Mouse (Mus musculus) MEL (cell line): Measurements from ENCODE around the gene Nubp2. TPM values are rescaled to one million over a fixed set of nuclear protein-coding genes. Genes with fewer than 3 reads are reported as not detected.

ENCODE experiments used
- DNase-seq: peaks from one replicate; pipeline ENCODE4 v3.0.0; 2011; ENCODE audit warnings: low read depth, low spot score
- H3K27ac ChIP-seq: 2 replicates; pipeline ENCODE4 v1.5.1; 2012; ENCODE audit warnings: low read depth, mild to moderate bottlenecking, control low read depth, low read length, moderate library complexity; ENCODE audit not compliant: control insufficient read depth
- H3K27me3 ChIP-seq, 2 experiments: fragments of 150-350 bp in 1 of 2; sonication (generic) in 1 of 2; 2 replicates each; pipeline ENCODE4 v1.6.1; 2012; ENCODE audit warnings: low read length in 2 of 2, mild to moderate bottlenecking in 2 of 2, improper control_type of control experiment in 1 of 2, moderate library complexity in 1 of 2; ENCODE audit not compliant: insufficient read depth in 2 of 2, control insufficient read depth in 1 of 2
- H3K36me3 ChIP-seq, 2 experiments: 2 replicates each; pipeline ENCODE4 v1.6.1; 2012 to 2014; ENCODE audit warnings: low read length in 2 of 2, improper control_type of control experiment in 1 of 2, inconsistent platforms in 1 of 2, mild to moderate bottlenecking in 1 of 2; ENCODE audit not compliant: insufficient read depth in 2 of 2, control insufficient read depth in 1 of 2
- H3K4me1 ChIP-seq, 2 experiments: fragments of 150-350 bp in 1 of 2; sonication (generic) in 1 of 2; 2 replicates each; pipeline ENCODE4 v1.6.1; 2012; ENCODE audit warnings: low read length in 2 of 2, improper control_type of control experiment in 1 of 2, mild to moderate bottlenecking in 1 of 2; ENCODE audit not compliant: insufficient read depth in 2 of 2, control insufficient read depth in 1 of 2
- H3K4me3 ChIP-seq, 2 experiments: fragments of 150-350 bp in 1 of 2; sonication (generic) in 1 of 2; 2 replicates each; pipeline ENCODE4 v1.5.1; 2012; ENCODE audit warnings: low read depth in 2 of 2, low read length in 2 of 2, mild to moderate bottlenecking in 2 of 2, moderate library complexity in 2 of 2, control low read depth in 1 of 2, improper control_type of control experiment in 1 of 2; ENCODE audit not compliant: control insufficient read depth in 1 of 2, insufficient read depth in 1 of 2
- H3K79me2 ChIP-seq: 2 replicates; pipeline ENCODE4 v1.6.1; 2012; ENCODE audit warnings: mild to moderate bottlenecking, low read length, moderate library complexity; ENCODE audit not compliant: control insufficient read depth, poor library complexity, insufficient read depth
- H3K9ac ChIP-seq: 2 replicates; pipeline ENCODE4 v1.6.1; 2012; ENCODE audit warnings: low read depth, mild to moderate bottlenecking, control low read depth, low read length, moderate library complexity; ENCODE audit not compliant: control insufficient read depth, poor library complexity, severe bottlenecking
- H3K9me3 ChIP-seq: fragments of 150-350 bp; sonication (generic); replicated peaks from 2 replicates; pipeline ENCODE4 v1.6.1; 2012; ENCODE audit warnings: mild to moderate bottlenecking, low read length, improper control_type of control experiment, moderate library complexity; ENCODE audit not compliant: insufficient read depth
- CHD1 ChIP-seq: IDR thresholded peaks from 2 replicates; pipeline ENCODE4 v1.6.1; 2012; ENCODE audit warnings: low read depth, mild to moderate bottlenecking, inconsistent platforms, low read length, improper control_type of control experiment
- ETS1 ChIP-seq: IDR thresholded peaks from 2 replicates; pipeline ENCODE4 v1.6.1; 2012; ENCODE audit warnings: low read depth, mild to moderate bottlenecking, inconsistent platforms, low read length, improper control_type of control experiment, moderate library complexity
- GABPA ChIP-seq: IDR thresholded peaks from 2 replicates; pipeline ENCODE4 v1.6.1; 2012; ENCODE audit warnings: low read depth, mild to moderate bottlenecking, inconsistent platforms, low read length, improper control_type of control experiment, moderate library complexity
- GATA1 ChIP-seq: IDR thresholded peaks from 2 replicates; pipeline ENCODE4 v1.6.1; 2011; ENCODE audit warnings: low read depth, low read length, improper control_type of control experiment
- JUND ChIP-seq: IDR thresholded peaks from 2 replicates; pipeline ENCODE4 v1.6.1; 2011; ENCODE audit warnings: low read depth, mild to moderate bottlenecking, improper control_type of control experiment, low read length
- KAT2A ChIP-seq: conservative IDR thresholded peaks from 2 replicates; pipeline ENCODE4 v1.6.1; 2012; ENCODE audit warnings: low read depth, low read length, improper control_type of control experiment, inconsistent platforms
- MAZ ChIP-seq: IDR thresholded peaks from 2 replicates; pipeline ENCODE4 v1.6.1; 2012; ENCODE audit warnings: low read depth, mild to moderate bottlenecking, inconsistent platforms, low read length, improper control_type of control experiment
- MEF2A ChIP-seq: IDR thresholded peaks from 2 replicates; pipeline ENCODE4 v1.6.1; 2014; ENCODE audit warnings: low read depth, mild to moderate bottlenecking, inconsistent platforms, low read length, improper control_type of control experiment; ENCODE audit not compliant: poor library complexity, insufficient replicate concordance, severe bottlenecking; ENCODE audit errors: extremely low read depth
- MYB ChIP-seq: IDR thresholded peaks from 2 replicates; pipeline ENCODE4 v1.6.1; 2011; ENCODE audit warnings: mild to moderate bottlenecking, low read depth, low read length, improper control_type of control experiment
- NELFE ChIP-seq: IDR thresholded peaks from 2 replicates; pipeline ENCODE4 v1.6.1; 2011; ENCODE audit warnings: low read depth, low read length, improper control_type of control experiment
- NRF1 ChIP-seq: IDR thresholded peaks from 2 replicates; pipeline ENCODE4 v1.6.1; 2014; ENCODE audit warnings: low read depth, mild to moderate bottlenecking, inconsistent platforms, low read length, improper control_type of control experiment, moderate library complexity; ENCODE audit not compliant: poor library complexity, insufficient read depth, severe bottlenecking
- RAD21 ChIP-seq: IDR thresholded peaks from 2 replicates; pipeline ENCODE4 v1.6.1; 2011; ENCODE audit warnings: mild to moderate bottlenecking, low read depth, low read length, improper control_type of control experiment
- RCOR1 ChIP-seq: IDR thresholded peaks from 2 replicates; pipeline ENCODE4 v1.6.1; 2012; ENCODE audit warnings: low read depth, mild to moderate bottlenecking, inconsistent platforms, low read length, improper control_type of control experiment
- SIN3A ChIP-seq: IDR thresholded peaks from 2 replicates; pipeline ENCODE4 v1.6.1; 2012; ENCODE audit warnings: low read length, improper control_type of control experiment, inconsistent platforms
- SMC3 ChIP-seq: IDR thresholded peaks from 2 replicates; pipeline ENCODE4 v1.6.1; 2011; ENCODE audit warnings: low read depth, low read length, improper control_type of control experiment
- TAL1 ChIP-seq: IDR thresholded peaks from 2 replicates; pipeline ENCODE4 v1.6.1; 2012; ENCODE audit warnings: mild to moderate bottlenecking, inconsistent platforms, low read length, moderate library complexity, mixed read lengths
- TBP ChIP-seq: IDR thresholded peaks from 2 replicates; pipeline ENCODE4 v1.8.0; 2011; ENCODE audit warnings: low read depth, low read length, improper control_type of control experiment
- USF1 ChIP-seq: IDR thresholded peaks from 2 replicates; pipeline ENCODE4 v1.6.1; 2014; ENCODE audit warnings: low read depth, mild to moderate bottlenecking, inconsistent platforms, low read length, improper control_type of control experiment, moderate library complexity
- USF2 ChIP-seq, 2 experiments: IDR thresholded peaks; 2 replicates each; pipeline ENCODE4 v1.6.1; 2011 to 2012; ENCODE audit warnings: improper control_type of control experiment in 2 of 2, low read length in 2 of 2, borderline replicate concordance in 1 of 2, inconsistent platforms in 1 of 2, low read depth in 1 of 2, mild to moderate bottlenecking in 1 of 2; ENCODE audit not compliant: insufficient read depth in 1 of 2
- ZNF384 ChIP-seq: IDR thresholded peaks from 2 replicates; pipeline ENCODE4 v1.6.1; 2012; ENCODE audit warnings: low read depth, mild to moderate bottlenecking, inconsistent platforms, low read length, improper control_type of control experiment
- polyA plus RNA-seq, 2 experiments: library from polyadenylated mRNA; stranded (reverse) in 1 of 2; unstranded in 1 of 2; fragments of >175 nt in 1 of 2; fragments of >200 nt in 1 of 2; gene quantifications; 2 replicates each; pipeline versions ENCODE4 v1.2.1 to v1.2.4; 2012; ENCODE audit warnings: low replicate concordance in 2 of 2, low read depth in 1 of 2; ENCODE audit not compliant: insufficient read length in 2 of 2, insufficient read depth in 1 of 2, missing spikeins in 1 of 2
- total RNA-seq: library from RNA; depleted of rRNA; stranded (reverse); fragments of 300-350 nt; gene quantifications from 2 replicates; pipeline ENCODE4 v1.2.3, GENCODE M21; 2012

Gene Nubp2
- total and polyA plus RNA-seq, 3 experiments, result 141 to 191 TPM; not detected in 1

GRCm38 (mm10) chr17:24877336-24878116, 8.6 kb downstream of the Nubp2 start:
- H3K27ac ChIP-seq, result no peak overlapping the region
- no peak overlapping the region for H3K4me3 ChIP-seq
- H3K36me3 ChIP-seq, result no peaks in the 10 kb centered on the region; a peak in 1 of 4 replicates
- no peaks in the 10 kb centered on the region for H3K9me3 ChIP-seq
- H3K79me2 ChIP-seq, result no peaks in the 10 kb centered on the region
- no peak overlapping the region for H3K9ac ChIP-seq
- no peaks in the 10 kb centered on the region for H3K4me1 ChIP-seq
- DNase-seq, result no peak
- TF ChIP-seq JUND (no peak), RAD21 (no peak), MAZ (no peak), CHD1 (no peak), SIN3A (no peak), TAL1 (no peak), MYB (no peak), USF1 (no peak), RCOR1 (no peak), NRF1 (no peak), SMC3 (no peak), ETS1 (no peak)
- H3K27me3 ChIP-seq, result peaks cover 1 to 2% of the 10 kb centered on the region in 2 experiments; a peak in 3 of 4 replicates

- Histone ChIP-seq H3K27ac (no peak overlapping the region), H3K4me1 (no peaks in the 10 kb centered on the region), H3K27me3 (peaks cover 1 to 2% of the 10 kb centered on the region in 2 experiments; a peak in 3 of 4 replicates), H3K4me3 (no peak overlapping the region), H3K79me2 (no peaks in the 10 kb centered on the region)
- no peak for DNase-seq
- no peak for TF ChIP-seq TBP
- no peak for TF ChIP-seq CHD1
- TF ChIP-seq, all 39 proteins: peak for 0
- H3K9ac ChIP-seq, result no peak overlapping the region
- H3K36me3 ChIP-seq, result no peaks in the 10 kb centered on the region
- H3K9me3 ChIP-seq, result no peaks in the 10 kb centered on the region
Measured at GRCm38 (mm10) chr17:24874989-24875388, 11.2 kb downstream of the Nubp2 start.

GRCm38 (mm10) chr17:24874405-24874745, 11.8 kb downstream of the Nubp2 start:
- H3K4me1 ChIP-seq, result no peaks in the 10 kb centered on the region
- no peaks in the 10 kb centered on the region for H3K9me3 ChIP-seq
- no peak overlapping the region for H3K9ac ChIP-seq
- no peaks in the 10 kb centered on the region for H3K79me2 ChIP-seq
- H3K27ac ChIP-seq, result no peak overlapping the region
- no peak for DNase-seq
- no peaks in the 10 kb centered on the region for H3K36me3 ChIP-seq
- peaks cover 1 to 2% of the 10 kb centered on the region in 2 experiments; a peak in 3 of 4 replicates for H3K27me3 ChIP-seq
- no peak for TF ChIP-seq ZNF384
- no peak for TF ChIP-seq GATA1
- no peak for TF ChIP-seq MEF2A
- TF ChIP-seq NELFE, result no peak
- TF ChIP-seq KAT2A, result no peak
- TF ChIP-seq MAZ, result no peak
- no peak for TF ChIP-seq CHD1
- no peak for TF ChIP-seq USF2 (IDR thresholded peaks at IDR 0.05; ENCODE audit: borderline replicate concordance in 1 of 2, insufficient read depth in 1 of 2, low read depth in 1 of 2, low read length in 2 of 2)
- no peak for TF ChIP-seq GABPA
- no peak overlapping the region for H3K4me3 ChIP-seq
